Mouse (Mus musculus): Measurements from ENCODE around the gene Pkp1.

The Pkp1 gene

GRCm38 (mm10) chr1:135899991-135900515, 19.0 kb downstream of the Pkp1 start:
- DNase-seq = no peak

GRCm38 (mm10) chr1:135899295-135899694, 19.7 kb downstream of the Pkp1 start:
- no peak for DNase-seq

- DNase-seq = no peak
These were observed 23.6 kb downstream of the Pkp1 start for GRCm38 (mm10) chr1:135895367-135895766.

GRCm38 (mm10) chr1:135893377-135893776, 25.6 kb downstream of the Pkp1 start:
- DNase-seq = no peak

- DNase-seq = no peak
These were observed 26.2 kb downstream of the Pkp1 start for GRCm38 (mm10) chr1:135892764-135893163.

- no peak for DNase-seq
These were observed 26.8 kb downstream of the Pkp1 start for GRCm38 (mm10) chr1:135892233-135892632.

GRCm38 (mm10) chr1:135891424-135892216, 27.4 kb downstream of the Pkp1 start:
- DNase-seq = no peak

- DNase-seq = no peak
These were observed 29.4 kb downstream of the Pkp1 start for GRCm38 (mm10) chr1:135889461-135890185.

GRCm38 (mm10) chr1:135882385-135883109, 36.5 kb downstream of the Pkp1 start:
- DNase-seq = peak in 1 of 2 experiments; percentile 66

- no peak for DNase-seq
These were observed 41.8 kb downstream of the Pkp1 start for GRCm38 (mm10) chr1:135877248-135877647.

- DNase-seq = no peak
These were observed 46.0 kb downstream of the Pkp1 start for GRCm38 (mm10) chr1:135872991-135873390.

- DNase-seq = no peak
These were observed 50.4 kb downstream of the Pkp1 start for GRCm38 (mm10) chr1:135868570-135868969.

GRCm38 (mm10) chr1:135865518-135866194, 53.4 kb downstream of the Pkp1 start:
- DNase-seq = peak; percentile 74 to 87

GRCm38 (mm10) chr1:135864830-135865229, 54.2 kb downstream of the Pkp1 start:
- DNase-seq = no peak

GRCm38 (mm10) chr1:135863786-135864335, 55.1 kb downstream of the Pkp1 start:
- no peak for DNase-seq

- DNase-seq = no peak
These were observed 56.4 kb downstream of the Pkp1 start for GRCm38 (mm10) chr1:135862561-135862960.

- no peak for DNase-seq
These were observed 56.9 kb downstream of the Pkp1 start for GRCm38 (mm10) chr1:135861980-135862552.

GRCm38 (mm10) chr1:135861091-135861490, 57.9 kb downstream of the Pkp1 start:
- no peak for DNase-seq

- DNase-seq = no peak
These were observed 60.5 kb downstream of the Pkp1 start for GRCm38 (mm10) chr1:135858533-135858932.

GRCm38 (mm10) chr1:135857137-135857775, 61.8 kb downstream of the Pkp1 start:
- no peak for DNase-seq

- DNase-seq = no peak
These were observed 62.9 kb downstream of the Pkp1 start for GRCm38 (mm10) chr1:135856070-135856469.

GRCm38 (mm10) chr1:135855344-135855687, 63.7 kb downstream of the Pkp1 start:
- no peak for DNase-seq
